Mouse (Mus musculus): ENCODE measurements at regions not wholly inside any gene's neighbourhood (a gene's known extent, or its start where the extent isn't known, plus 50 kb on each side); places are given as distances from the start of the nearest gene placed in this dataset.

GRCm38 (mm10) chr1:61316736-61317135 lies 321.9 kb upstream of the Pard3b start:
- H3K27ac ChIP-seq (replicated peaks; ENCODE audit: insufficient read depth, low read depth, low read length) = no peak overlapping the region

GRCm38 (mm10) chr1:61318042-61318441 lies 320.6 kb upstream of the Pard3b start:
- no peaks in the 10 kb centered on the region for H3K79me2 ChIP-seq (ENCODE audit: control insufficient read depth, insufficient read depth, low read length)
- DNase-seq (ENCODE audit: extremely low read depth, low read depth, low spot score) = no peak
- no peaks in the 10 kb centered on the region for H3K4me1 ChIP-seq (ENCODE audit: control insufficient read depth, insufficient read depth, low read length)
- H3K27ac ChIP-seq (replicated peaks; ENCODE audit: insufficient read depth, low read depth, low read length) = no peak overlapping the region
- no peaks in the 10 kb centered on the region; the same call in 1 of the 2 replicates for H3K27me3 ChIP-seq (ENCODE audit: control insufficient read depth, insufficient read depth, low read length)
- no peak overlapping the region for H3K4me3 ChIP-seq (ENCODE audit: insufficient read depth, low read depth, low read length)
- no peak for TF ChIP-seq CTCF (IDR thresholded peaks at IDR 0.05; ENCODE audit: low read depth, low read length)
- TF ChIP-seq POLR2A (IDR thresholded peaks at IDR 0.05; ENCODE audit: extremely low read depth, insufficient read depth, low read length) = no peak
- H3K36me3 ChIP-seq (ENCODE audit: control insufficient read depth, insufficient read depth, low read length) = no peaks in the 10 kb centered on the region
- no peak overlapping the region for H3K9ac ChIP-seq (ENCODE audit: low read depth, low read length)
- 71% methylated on average over 1 of the region's 1 CpGs for WGBS

More at GRCm38 (mm10) chr1:61316736-61317135, 321.9 kb upstream of the Pard3b start:
- H3K9ac ChIP-seq (ENCODE audit: low read depth, low read length) = no peak overlapping the region
- WGBS = 78% methylated on average over 2 of the region's 2 CpGs
- H3K79me2 ChIP-seq (ENCODE audit: control insufficient read depth, insufficient read depth, low read length) = no peaks in the 10 kb centered on the region
- TF ChIP-seq CTCF (IDR thresholded peaks at IDR 0.05; ENCODE audit: low read depth, low read length) (no peak), POLR2A (IDR thresholded peaks at IDR 0.05; ENCODE audit: extremely low read depth, insufficient read depth, low read length) (no peak)
- no peak overlapping the region for H3K4me3 ChIP-seq (ENCODE audit: insufficient read depth, low read depth, low read length)
- no peaks in the 10 kb centered on the region; the same call in 1 of the 2 replicates for H3K27me3 ChIP-seq (ENCODE audit: control insufficient read depth, insufficient read depth, low read length)
- no peaks in the 10 kb centered on the region for H3K36me3 ChIP-seq (ENCODE audit: control insufficient read depth, insufficient read depth, low read length)
- peak; percentile 2 for DNase-seq (ENCODE audit: extremely low read depth, low read depth, low spot score)
- H3K4me1 ChIP-seq (ENCODE audit: control insufficient read depth, insufficient read depth, low read length) = no peaks in the 10 kb centered on the region

- no peaks in the 10 kb centered on the region for H3K79me2 ChIP-seq (ENCODE audit: control insufficient read depth, insufficient read depth, low read length)
- no peak for TF ChIP-seq CTCF (IDR thresholded peaks at IDR 0.05; ENCODE audit: low read depth, low read length)
- H3K27me3 ChIP-seq (ENCODE audit: control insufficient read depth, insufficient read depth, low read length) = no peaks in the 10 kb centered on the region; the same call in 1 of the 2 replicates
- no peaks in the 10 kb centered on the region for H3K4me1 ChIP-seq (ENCODE audit: control insufficient read depth, insufficient read depth, low read length)
- no peak overlapping the region for H3K27ac ChIP-seq (replicated peaks; ENCODE audit: insufficient read depth, low read depth, low read length)
- WGBS = 72% methylated on average over 6 of the region's 6 CpGs
- no peak for DNase-seq (ENCODE audit: extremely low read depth, low read depth, low spot score)
- no peak overlapping the region for H3K9ac ChIP-seq (ENCODE audit: low read depth, low read length)
- H3K4me3 ChIP-seq (ENCODE audit: insufficient read depth, low read depth, low read length) = no peak overlapping the region
- H3K36me3 ChIP-seq (ENCODE audit: control insufficient read depth, insufficient read depth, low read length) = no peaks in the 10 kb centered on the region
These were observed 317.0 kb upstream of the Pard3b start for GRCm38 (mm10) chr1:61321513-61322145.

- Histone ChIP-seq H3K27me3 (ENCODE audit: control insufficient read depth, insufficient read depth, low read length) (no peaks in the 10 kb centered on the region), H3K79me2 (ENCODE audit: control insufficient read depth, insufficient read depth, low read length) (no peaks in the 10 kb centered on the region), H3K4me1 (ENCODE audit: control insufficient read depth, insufficient read depth, low read length) (no peaks in the 10 kb centered on the region), H3K9ac (ENCODE audit: low read depth, low read length) (no peak overlapping the region), H3K4me3 (ENCODE audit: insufficient read depth, low read depth, low read length) (no peak overlapping the region), H3K27ac (replicated peaks; ENCODE audit: insufficient read depth, low read depth, low read length) (no peak overlapping the region), H3K36me3 (ENCODE audit: control insufficient read depth, insufficient read depth, low read length) (no peaks in the 10 kb centered on the region)
- DNase-seq (ENCODE audit: extremely low read depth, low read depth, low spot score) = no peak
- 94% methylated on average over 2 of the region's 2 CpGs for WGBS
- TF ChIP-seq POLR2A (IDR thresholded peaks at IDR 0.05; ENCODE audit: extremely low read depth, insufficient read depth, low read length) (no peak), CTCF (IDR thresholded peaks at IDR 0.05; ENCODE audit: low read depth, low read length) (no peak)
These were observed 307.2 kb upstream of the Pard3b start for GRCm38 (mm10) chr1:61331456-61331855.

- no peak for DNase-seq (ENCODE audit: extremely low read depth, low read depth, low spot score)
- 73% methylated on average over 3 of the region's 3 CpGs for WGBS
- Histone ChIP-seq H3K27me3 (ENCODE audit: control insufficient read depth, insufficient read depth, low read length) (no peaks in the 10 kb centered on the region), H3K9ac (ENCODE audit: low read depth, low read length) (no peak overlapping the region), H3K4me3 (ENCODE audit: insufficient read depth, low read depth, low read length) (no peak overlapping the region), H3K27ac (replicated peaks; ENCODE audit: insufficient read depth, low read depth, low read length) (no peak overlapping the region), H3K4me1 (ENCODE audit: control insufficient read depth, insufficient read depth, low read length) (no peaks in the 10 kb centered on the region), H3K79me2 (ENCODE audit: control insufficient read depth, insufficient read depth, low read length) (no peaks in the 10 kb centered on the region), H3K36me3 (ENCODE audit: control insufficient read depth, insufficient read depth, low read length) (no peaks in the 10 kb centered on the region)
- TF ChIP-seq CTCF (IDR thresholded peaks at IDR 0.05; ENCODE audit: low read depth, low read length) = no peak
- TF ChIP-seq POLR2A (IDR thresholded peaks at IDR 0.05; ENCODE audit: extremely low read depth, insufficient read depth, low read length) = no peak
These were observed 306.7 kb upstream of the Pard3b start for GRCm38 (mm10) chr1:61331906-61332305.

- H3K9ac ChIP-seq (ENCODE audit: low read depth, low read length) = no peak overlapping the region
- WGBS = 91% methylated on average over 2 of the region's 2 CpGs
- H3K4me1 ChIP-seq (ENCODE audit: control insufficient read depth, insufficient read depth, low read length) = no peaks in the 10 kb centered on the region
- H3K4me3 ChIP-seq (ENCODE audit: insufficient read depth, low read depth, low read length) = no peak overlapping the region
- no peaks in the 10 kb centered on the region for H3K79me2 ChIP-seq (ENCODE audit: control insufficient read depth, insufficient read depth, low read length)
- no peak overlapping the region for H3K27ac ChIP-seq (replicated peaks; ENCODE audit: insufficient read depth, low read depth, low read length)
- DNase-seq (ENCODE audit: extremely low read depth, low read depth, low spot score) = no peak
- no peaks in the 10 kb centered on the region for H3K36me3 ChIP-seq (ENCODE audit: control insufficient read depth, insufficient read depth, low read length)
- H3K27me3 ChIP-seq (ENCODE audit: control insufficient read depth, insufficient read depth, low read length) = no peaks in the 10 kb centered on the region
- no peak for TF ChIP-seq CTCF (IDR thresholded peaks at IDR 0.05; ENCODE audit: low read depth, low read length)
- no peak for TF ChIP-seq POLR2A (IDR thresholded peaks at IDR 0.05; ENCODE audit: extremely low read depth, insufficient read depth, low read length)
These were observed 302.3 kb upstream of the Pard3b start for GRCm38 (mm10) chr1:61336367-61336766.

All from liver, adult 2 months (tissue).